Mouse (Mus musculus) cerebellum, adult 2 months (tissue): Measurements from ENCODE around the gene Clca3a1. TPM values are rescaled to one million over a fixed set of nuclear protein-coding genes. Genes with fewer than 3 reads are reported as not detected.

Experiments used
- DNase-seq, 2 experiments: peaks; one replicate each; pipeline ENCODE4 v3.0.0; 2021
- H3K27ac ChIP-seq: fragments of 200-500 bp; 2 replicates; pipeline ENCODE4 v1.5.1; 2012; ENCODE audit warnings: low read length, control low read depth, inconsistent platforms; ENCODE audit not compliant: insufficient read depth
- H3K27me3 ChIP-seq: fragments of 200-500 bp; 2 replicates; pipeline ENCODE4 v1.6.1; 2012; ENCODE audit warnings: inconsistent platforms, mild to moderate bottlenecking, low read length, moderate library complexity; ENCODE audit not compliant: control insufficient read depth, insufficient read depth
- H3K4me1 ChIP-seq: fragments of 200-500 bp; 2 replicates; pipeline ENCODE4 v1.6.1; 2011; ENCODE audit warnings: low read length; ENCODE audit not compliant: control insufficient read depth, insufficient read depth
- H3K4me3 ChIP-seq: fragments of 200-500 bp; replicated peaks from 2 replicates; pipeline ENCODE3; 2011; ENCODE audit warnings: mild to moderate bottlenecking, low read depth, low read length, control low read depth; ENCODE audit not compliant: insufficient read depth
- CTCF ChIP-seq: fragments of 200-500 bp; IDR thresholded peaks from 2 replicates; pipeline ENCODE4 v1.5.1; 2011; ENCODE audit warnings: low read depth, mild to moderate bottlenecking, control low read depth, low read length, moderate library complexity, borderline replicate concordance; ENCODE audit not compliant: insufficient read depth
- POLR2A ChIP-seq: fragments of 200-500 bp; IDR thresholded peaks from 2 replicates; pipeline ENCODE4 v1.6.1; 2011; ENCODE audit warnings: low read length, control low read depth, borderline replicate concordance; ENCODE audit not compliant: insufficient read depth
- WGBS: fragments of 180-500 bp; shearing (Covaris S2); methylation state at CpG from one replicate; pipeline ENCODE4 v1.1.7; 2018; 5-methylcytosine and 5-hydroxymethylcytosine counted together
- polyA plus RNA-seq: library from polyadenylated mRNA; depleted of rRNA; stranded (reverse); fragments of >200 nt; gene quantifications from 2 replicates; pipeline ENCODE4 v1.2.3, GENCODE M21; 2012

Clca3a1 gene
- polyA plus RNA-seq, 1 experiment = 0.03 TPM

GRCm38 (mm10) chr3:144721077-144721859, 39.5 kb downstream of the Clca3a1 start:
- Histone ChIP-seq H3K4me3 (peak overlapping the region; percentile 69), H3K4me1 (peaks cover 6% of the 10 kb centered on the region; the same call in 1 of the 2 replicates), H3K27me3 (no peaks in the 10 kb centered on the region), H3K27ac (peak overlapping the region; percentile 29; the same call in 1 of the 2 replicates)
- DNase-seq = no peak
- 87% methylated on average over 10 of the region's 10 CpGs for WGBS
- no peak for TF ChIP-seq POLR2A
- no peak for TF ChIP-seq CTCF

DNA sequence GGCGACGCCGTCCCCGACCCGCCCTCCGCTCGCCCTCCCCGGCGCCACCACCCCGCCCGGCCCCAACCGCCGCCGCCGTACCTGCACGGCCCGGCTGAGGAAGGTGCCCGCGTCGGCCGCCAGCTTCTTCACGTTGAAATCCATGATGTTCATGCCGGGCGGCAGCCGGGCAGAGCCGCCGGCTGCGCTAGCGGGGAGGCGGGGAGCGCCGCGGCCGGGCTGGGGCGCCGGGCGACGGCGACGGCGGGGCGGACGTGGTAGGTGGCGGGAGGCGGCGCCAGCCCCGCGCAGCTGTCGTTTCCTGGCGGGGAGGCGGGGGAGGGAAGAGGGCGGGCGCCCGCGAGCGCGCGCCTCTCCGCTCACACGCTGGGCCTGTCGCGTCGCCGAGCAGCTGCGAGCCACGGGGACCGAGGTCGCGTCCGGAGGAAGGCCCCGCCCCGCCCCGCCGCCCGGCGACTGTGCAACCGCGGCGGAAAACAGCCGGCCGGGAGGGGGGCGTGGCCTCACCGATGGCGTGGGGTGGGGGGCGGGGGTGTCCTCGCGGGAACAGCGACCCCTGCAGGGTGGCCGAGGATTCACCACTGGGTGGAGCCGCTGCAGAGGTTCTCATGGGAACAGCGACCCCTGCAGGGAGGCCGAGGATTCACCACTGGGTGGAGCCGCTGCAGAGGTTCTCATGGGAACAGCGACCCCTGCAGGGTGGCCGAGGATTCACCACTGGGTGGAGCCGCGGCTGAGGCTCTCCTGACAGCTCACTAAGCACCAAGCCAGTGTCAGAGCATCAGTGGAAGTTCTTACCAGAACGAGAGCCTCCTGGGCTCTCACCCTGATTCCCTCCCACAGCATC, 40.7 kb downstream of the Clca3a1 start, which contains the start of gene Sh3glb1:
TSS of gene Sh3glb1 (minus strand) at position 435 of the 847 bp plus-strand sequence.
- Histone ChIP-seq H3K4me3 (peak within 1 kb of the TSS; percentile 78), H3K4me1 (peaks cover 10% of the 10 kb centered on the region), H3K27me3 (no peaks in the 10 kb centered on the region), H3K27ac (peak within 1 kb of the TSS; percentile 57)
- 1% methylated on average over 75 of the region's 98 CpGs for WGBS
- TF ChIP-seq POLR2A (peak; percentile 20; the same call in 1 of the 2 replicates), CTCF (peak; percentile 91)
- peak; percentile 95 to 99 for DNase-seq

DNA sequence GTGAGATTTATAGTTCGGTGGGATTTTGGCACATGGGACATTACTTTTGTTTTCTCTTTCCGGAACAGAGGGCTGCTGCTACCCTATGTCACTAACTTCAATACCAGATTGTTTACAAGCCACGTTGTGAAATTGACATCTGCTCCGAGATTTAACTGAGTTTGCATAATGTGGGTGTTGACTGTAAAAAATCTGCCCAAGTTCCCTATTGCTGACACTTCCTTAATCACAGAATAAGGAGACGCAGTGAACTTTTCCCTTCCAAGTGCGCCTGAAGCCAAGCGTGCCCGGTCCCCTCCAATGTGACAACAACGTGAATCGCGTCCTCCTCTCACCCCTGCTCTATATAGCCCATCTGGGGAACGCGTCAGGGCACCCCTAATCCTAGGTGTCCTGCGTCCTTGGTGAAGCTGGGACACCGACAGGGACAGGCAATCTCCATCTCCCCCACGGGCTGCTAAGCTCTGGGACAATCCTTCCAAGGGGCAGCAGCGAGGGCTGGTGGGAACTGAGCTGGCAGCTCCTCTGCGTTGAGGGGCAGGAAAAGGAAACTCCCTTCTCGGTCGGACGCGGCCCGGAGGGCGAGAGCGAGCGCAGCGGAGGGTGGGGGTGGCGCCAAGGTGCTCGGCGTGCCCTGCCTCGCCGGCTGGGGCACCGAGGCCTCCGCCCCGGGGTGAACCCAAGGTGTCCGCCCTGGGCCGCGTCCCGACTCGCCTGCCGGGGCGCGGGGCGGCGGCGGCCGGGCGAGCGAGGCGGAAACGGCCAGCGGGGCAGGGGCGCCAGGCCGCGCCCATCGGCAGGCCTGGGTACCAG, 41.5 kb downstream of the Clca3a1 start:
- H3K4me1 ChIP-seq = peaks cover 16% of the 10 kb centered on the region
- no peaks in the 10 kb centered on the region for H3K27me3 ChIP-seq
- under 1% methylated on average over 51 of the region's 56 CpGs for WGBS
- H3K27ac ChIP-seq = peak overlapping the region; percentile 57
- no peak for TF ChIP-seq POLR2A
- no peak for TF ChIP-seq CTCF
- peak; percentile 65 to 72 for DNase-seq
- peak overlapping the region; percentile 78 for H3K4me3 ChIP-seq

GRCm38 (mm10) chr3:144718706-144719087, 42.1 kb downstream of the Clca3a1 start:
- no peak for TF ChIP-seq POLR2A
- no peak for TF ChIP-seq CTCF
- peaks cover 16% of the 10 kb centered on the region for H3K4me1 ChIP-seq
- peak in 1 of 2 experiments; percentile 21 for DNase-seq
- peak overlapping the region; percentile 78 for H3K4me3 ChIP-seq
- no peak overlapping the region for H3K27ac ChIP-seq
- 9% methylated on average over 7 of the region's 7 CpGs for WGBS
- H3K27me3 ChIP-seq = no peaks in the 10 kb centered on the region

DNA sequence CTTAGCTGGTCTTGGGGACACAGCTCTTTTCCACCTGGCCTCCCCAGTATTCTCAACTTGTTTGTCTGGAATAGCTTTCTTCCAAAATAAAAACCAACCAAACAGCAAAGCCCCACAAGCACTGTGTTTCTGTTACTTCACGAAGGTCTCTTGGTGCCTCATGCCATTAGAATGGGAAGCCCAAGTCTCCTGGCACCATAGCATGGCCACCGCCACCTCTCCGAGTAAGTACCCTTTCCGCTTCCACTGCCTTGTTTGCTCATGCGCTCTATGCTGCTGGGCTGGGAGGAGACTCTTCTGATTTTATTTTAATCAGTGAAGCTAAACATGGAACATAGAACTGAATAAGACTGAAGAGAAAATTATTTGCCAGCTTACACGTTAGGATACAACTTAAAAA, 42.9 kb downstream of the Clca3a1 start:
- peaks cover 16% of the 10 kb centered on the region for H3K4me1 ChIP-seq
- no peak for DNase-seq
- WGBS = 71% methylated on average over 6 of the region's 6 CpGs
- no peak for TF ChIP-seq CTCF
- TF ChIP-seq POLR2A = no peak
- H3K27me3 ChIP-seq = no peaks in the 10 kb centered on the region
- H3K4me3 ChIP-seq = no peak overlapping the region
- no peak overlapping the region for H3K27ac ChIP-seq

DNA sequence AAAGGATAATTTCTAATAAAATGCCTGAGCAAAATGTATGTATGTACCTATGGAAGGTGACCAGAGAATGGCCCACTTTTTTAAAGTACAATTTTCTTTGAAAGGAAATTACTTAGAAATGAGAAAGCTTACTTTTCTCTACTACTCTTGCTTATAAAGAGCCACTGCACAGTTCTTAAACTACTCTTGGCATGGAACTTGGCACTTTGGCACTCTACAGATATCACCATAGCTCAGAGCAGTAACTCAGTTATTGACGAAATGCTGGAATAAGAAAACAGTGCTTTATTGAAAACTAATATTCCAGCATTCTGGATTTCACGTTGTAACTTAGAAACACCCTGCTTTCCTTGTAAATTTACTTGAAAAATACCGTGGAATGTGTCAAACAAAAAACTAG, 43.7 kb downstream of the Clca3a1 start:
- Histone ChIP-seq H3K27ac (no peak overlapping the region), H3K4me3 (no peak overlapping the region), H3K27me3 (no peaks in the 10 kb centered on the region), H3K4me1 (peaks cover 16% of the 10 kb centered on the region)
- no peak for TF ChIP-seq CTCF
- TF ChIP-seq POLR2A = no peak
- DNase-seq = no peak
- 58% methylated on average over 3 of the region's 3 CpGs for WGBS

- H3K4me1 ChIP-seq = peaks cover 16% of the 10 kb centered on the region
- H3K4me3 ChIP-seq = no peak overlapping the region
- WGBS = 52% methylated on average over 9 of the region's 9 CpGs
- no peak overlapping the region for H3K27ac ChIP-seq
- H3K27me3 ChIP-seq = no peaks in the 10 kb centered on the region
- no peak for TF ChIP-seq POLR2A
- no peak for TF ChIP-seq CTCF
- no peak for DNase-seq
These were observed 44.9 kb downstream of the Clca3a1 start for GRCm38 (mm10) chr3:144715901-144716300.
